Mouse (Mus musculus) lung, postnatal 0 days (tissue): ENCODE results near the gene Plekhm2.

Source experiments
- CTCF ChIP-seq: IDR thresholded peaks from 2 replicates; pipeline ENCODE4 v1.5.1; 2016; ENCODE audit warnings: antibody characterized with exemption, mild to moderate bottlenecking
- EP300 ChIP-seq: IDR thresholded peaks from 2 replicates; pipeline ENCODE4 v1.6.1; 2016; ENCODE audit warnings: antibody characterized with exemption, mild to moderate bottlenecking, control low read depth

- TF ChIP-seq EP300 (no peak), CTCF (no peak)
These were observed 23.3 kb downstream of the Plekhm2 start for GRCm38 (mm10) chr4:141641353-141641771.
